Mouse (Mus musculus) MEL-GATA-1-ER (cell line): ENCODE results near the gene Fgfr2.
A peak's percentile ranks its signal among the peaks of the same experiment; 100 is the strongest.
"Not testable (repeated sequence)": the region's sequence is repeated elsewhere in the genome, so short reads cannot be mapped to it uniquely, and the experiment has no call there.

Source experiments
- DNase-seq: peaks from one replicate; pipeline ENCODE4 v3.0.0-alpha.2; 2012; ENCODE audit warnings: low read depth; ENCODE audit errors: extremely low read depth

Gene Fgfr2

DNA sequence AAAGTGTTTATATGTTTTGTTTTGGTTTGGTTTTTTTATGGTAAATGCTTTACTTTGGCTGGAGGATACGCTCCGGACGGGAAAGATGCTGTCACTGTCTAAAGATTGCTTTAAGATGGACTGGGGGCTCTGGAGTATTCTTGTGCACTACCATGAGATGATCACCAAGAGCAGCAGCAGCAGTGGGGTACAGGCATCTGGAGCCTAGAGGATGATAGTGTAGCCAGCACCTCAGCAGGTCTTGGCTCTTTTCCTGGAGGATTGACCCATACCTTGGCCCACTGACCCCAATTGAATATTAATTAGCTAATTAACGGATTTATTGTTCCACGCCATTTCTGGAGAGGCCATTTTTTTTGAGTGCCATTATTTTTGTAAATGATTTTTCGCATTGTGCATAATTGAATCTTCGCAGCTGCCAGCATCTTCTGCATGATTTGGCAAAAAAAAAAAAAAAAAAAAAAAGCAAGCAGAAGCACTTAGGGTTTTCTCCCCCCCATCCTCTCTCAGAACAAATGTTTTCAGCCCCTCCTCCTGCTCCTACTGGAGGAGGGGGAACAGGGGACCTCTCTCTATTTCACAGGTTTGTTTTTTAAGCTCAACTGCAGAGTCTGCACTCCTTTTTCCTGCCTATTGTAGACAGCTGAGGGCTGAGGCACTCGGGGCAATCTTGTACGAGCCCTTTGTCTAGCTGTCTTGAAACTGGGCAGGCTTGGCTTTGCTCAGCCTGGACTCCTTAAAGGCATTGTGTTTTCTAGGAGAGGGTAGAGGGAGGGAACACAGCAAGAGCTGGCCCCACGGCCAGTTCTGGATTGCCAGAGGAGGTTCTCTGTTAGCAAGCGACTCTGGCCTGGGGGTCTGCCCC is 2529.5 kb downstream of the Fgfr2 start:
- not testable (repeated sequence) for DNase-seq

DNA sequence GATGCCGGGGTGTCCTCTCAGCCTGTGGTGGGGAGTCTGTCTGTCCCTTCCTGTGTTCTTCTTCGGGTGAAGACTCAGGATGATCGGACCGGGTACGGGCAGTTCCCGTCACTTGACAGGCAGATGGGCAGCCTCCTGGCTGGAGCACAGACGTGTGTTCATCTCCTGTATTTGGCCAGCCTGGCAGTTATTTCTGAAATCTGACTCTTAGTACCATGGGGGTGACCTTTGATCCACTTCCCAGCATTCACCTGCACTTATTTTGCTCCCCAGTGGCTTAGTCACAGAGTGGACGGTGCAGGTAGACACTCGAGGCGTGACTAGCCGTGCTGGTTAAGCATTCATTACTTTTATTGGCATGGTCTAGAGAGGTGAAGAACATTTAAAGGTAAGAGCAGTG is 2530.2 kb downstream of the Fgfr2 start:
- not testable (repeated sequence) for DNase-seq

DNA sequence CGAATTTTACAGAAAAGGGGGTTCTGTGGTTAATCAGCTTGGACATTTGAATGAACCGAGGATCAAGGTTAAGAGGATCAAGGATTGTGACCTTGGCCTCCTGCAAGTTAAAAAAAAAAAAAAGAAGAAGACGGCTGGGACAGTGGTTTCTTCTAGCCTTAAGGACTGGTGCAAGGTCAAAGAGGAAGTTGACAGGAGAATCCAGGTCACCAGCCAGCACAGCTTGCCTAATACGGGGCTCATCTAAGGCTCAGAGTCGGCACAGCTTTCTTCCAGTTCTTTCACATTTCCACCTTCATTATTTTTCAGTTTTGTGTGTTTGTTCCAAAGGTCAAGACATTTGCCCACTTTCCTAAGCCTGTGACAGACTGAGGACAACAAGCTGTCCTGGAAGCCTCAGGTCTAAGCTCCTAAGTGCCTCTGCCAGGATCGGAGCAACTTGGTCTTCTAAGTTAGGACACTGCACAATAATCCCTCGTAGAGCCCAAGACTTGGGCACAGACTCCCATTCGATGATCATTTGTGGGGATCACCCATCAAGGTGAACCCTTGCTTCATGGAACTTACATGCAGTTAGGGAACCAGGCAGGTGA is 2532.2 kb downstream of the Fgfr2 start:
- DNase-seq = peak; percentile 1

DNA sequence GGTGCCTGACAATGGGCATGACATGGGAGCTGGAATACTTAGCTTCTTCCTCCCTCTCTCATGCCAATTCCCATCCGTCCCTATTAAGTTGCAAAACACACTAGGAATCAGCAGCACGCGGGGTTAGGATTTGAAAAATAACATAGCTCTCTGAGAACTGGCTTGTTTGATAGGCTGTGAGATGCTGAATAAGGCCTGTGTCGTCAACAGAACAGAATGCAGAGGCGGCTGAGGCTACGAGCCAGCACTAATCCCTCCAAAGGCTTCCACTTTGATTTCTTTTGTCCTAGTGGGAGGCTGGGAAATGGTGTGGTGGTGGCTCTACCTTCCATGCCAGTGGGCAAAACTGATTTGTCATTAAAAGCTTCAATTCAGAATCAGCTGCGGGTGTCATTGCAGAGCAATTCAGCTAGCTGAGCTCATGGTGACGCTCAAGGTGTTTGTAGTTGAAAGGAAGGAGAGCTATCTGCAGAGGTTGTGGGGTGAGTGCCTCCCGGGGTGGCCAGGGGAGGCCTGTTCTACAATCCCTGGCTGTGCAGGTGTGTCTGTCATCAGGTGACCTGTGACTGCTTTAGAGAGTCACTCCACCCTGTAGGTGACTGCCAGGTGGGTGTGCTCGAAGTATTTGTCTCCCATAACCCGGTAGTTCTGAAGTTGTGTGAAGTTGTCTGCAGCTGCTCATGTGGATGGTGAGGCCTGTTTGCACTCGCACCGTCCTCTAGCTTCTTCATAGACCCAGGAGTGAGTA is 2532.9 kb downstream of the Fgfr2 start:
- DNase-seq = no peak

DNA sequence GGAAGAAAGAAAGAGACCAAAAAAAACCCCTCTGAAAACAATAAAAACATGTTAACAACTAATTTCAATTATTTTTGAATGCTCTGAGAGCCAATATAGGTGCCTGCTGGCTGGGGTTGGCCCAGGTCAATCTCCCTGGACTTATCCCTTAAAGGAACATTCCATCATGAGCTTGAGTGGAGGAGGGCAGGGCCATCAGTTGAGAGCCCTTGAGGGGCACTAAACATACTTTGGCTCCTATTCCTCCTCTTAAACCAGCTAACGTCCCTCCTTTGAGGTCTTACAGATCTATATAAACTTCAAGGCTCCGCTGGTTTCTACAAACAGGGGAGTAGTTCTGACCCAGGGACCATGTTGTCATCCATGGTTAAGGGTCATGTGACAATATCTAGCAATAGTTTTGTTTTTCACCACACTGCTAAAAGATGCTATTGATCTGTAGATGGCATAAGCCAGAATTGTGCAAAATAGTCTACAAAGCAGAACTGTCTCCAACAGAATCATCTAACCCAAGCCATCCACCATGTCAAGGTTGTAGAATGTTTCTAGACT is 2536.6 kb downstream of the Fgfr2 start:
- no peak for DNase-seq

DNA sequence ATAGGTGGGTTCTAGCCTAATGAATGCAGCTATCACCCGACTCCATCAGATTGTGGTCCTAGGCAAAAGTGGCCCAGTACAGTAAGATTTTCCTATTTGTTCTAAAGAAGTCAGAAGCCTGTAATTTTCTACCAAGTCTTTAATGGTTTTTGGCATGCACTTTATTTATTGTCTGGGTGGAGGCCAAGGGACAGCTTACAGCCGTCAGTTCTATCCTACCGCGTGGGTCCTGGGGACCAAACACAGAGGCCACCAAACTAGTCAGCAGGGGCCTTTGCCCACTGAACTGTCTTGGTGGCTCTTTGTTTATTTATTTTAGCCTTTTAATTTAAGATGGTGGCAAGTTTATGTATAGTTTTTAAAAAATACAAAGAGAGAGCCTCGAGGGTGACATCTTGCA is 2544.5 kb downstream of the Fgfr2 start:
- no peak for DNase-seq

DNA sequence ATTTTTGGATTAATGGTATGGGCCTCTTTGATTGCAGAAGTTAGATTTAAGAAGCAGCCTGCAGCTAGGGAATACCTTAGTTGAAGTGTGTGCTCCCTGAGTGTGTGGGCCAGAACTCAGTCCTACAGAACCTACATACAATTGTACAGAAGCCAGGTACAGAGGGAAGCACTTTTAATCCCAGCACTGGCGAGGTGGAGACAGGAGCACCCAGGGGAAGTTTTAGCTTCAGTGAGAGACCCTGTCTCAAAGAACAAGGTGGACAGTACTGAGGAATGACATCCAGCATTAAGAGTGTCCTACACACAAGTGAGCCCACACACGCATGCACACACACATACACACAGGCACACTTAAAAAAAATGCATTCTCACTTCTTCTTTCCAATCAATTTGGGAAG is 2545.1 kb downstream of the Fgfr2 start:
- DNase-seq = no peak

DNA sequence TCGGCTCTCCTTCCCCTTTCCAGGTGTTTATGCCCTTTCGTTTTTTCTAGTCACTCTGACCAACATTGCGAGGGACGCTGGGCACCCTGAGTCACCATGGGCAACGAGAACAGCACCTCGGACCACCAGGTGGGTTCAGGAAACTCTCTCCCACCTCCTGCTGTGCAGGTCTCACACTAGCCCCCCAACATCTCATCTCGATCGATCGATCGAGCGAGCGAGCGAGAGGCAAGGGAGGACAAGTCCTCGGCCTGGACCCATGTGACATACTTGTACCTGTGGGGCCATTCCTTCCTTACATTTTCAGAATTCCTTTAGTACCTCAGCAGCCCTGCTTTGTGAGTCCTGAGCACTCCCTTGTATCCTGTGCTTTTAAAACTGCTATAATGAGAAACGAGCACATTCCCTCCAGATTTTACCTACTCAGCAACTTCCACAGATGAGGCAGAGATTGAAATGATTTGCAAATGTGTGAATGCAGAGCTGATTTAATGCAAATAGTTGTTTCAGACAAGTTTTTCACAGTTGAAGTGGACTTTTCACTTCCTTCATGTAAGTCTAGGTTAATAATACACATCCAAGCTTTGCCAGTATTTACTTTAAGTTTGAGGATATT is 2545.7 kb downstream of the Fgfr2 start, which contains the start of gene Tacc2:
Gene Tacc2, plus strand, starts transcription at position 51 of the 616 bp plus-strand sequence.
- no peak for DNase-seq

DNA sequence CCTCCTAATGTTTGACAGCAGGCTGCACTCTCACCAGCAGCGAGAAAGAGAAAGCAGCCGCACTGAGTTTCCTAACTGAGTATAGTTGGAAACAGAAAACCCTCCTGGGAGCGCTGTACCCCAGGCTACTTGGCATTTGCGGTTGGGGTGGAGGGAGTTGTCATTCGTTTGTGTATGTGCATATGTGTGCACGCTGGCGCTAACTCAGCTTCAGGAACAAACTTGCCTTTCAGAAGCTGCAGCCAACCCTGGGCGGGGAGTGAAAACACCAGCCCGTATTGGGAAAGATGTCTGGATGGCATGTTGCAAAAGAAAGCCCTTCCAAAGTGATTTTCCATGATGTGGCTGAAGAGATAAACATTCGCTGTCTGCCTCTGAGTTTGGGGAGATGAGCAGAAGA is 2546.2 kb downstream of the Fgfr2 start:
- DNase-seq = no peak

DNA sequence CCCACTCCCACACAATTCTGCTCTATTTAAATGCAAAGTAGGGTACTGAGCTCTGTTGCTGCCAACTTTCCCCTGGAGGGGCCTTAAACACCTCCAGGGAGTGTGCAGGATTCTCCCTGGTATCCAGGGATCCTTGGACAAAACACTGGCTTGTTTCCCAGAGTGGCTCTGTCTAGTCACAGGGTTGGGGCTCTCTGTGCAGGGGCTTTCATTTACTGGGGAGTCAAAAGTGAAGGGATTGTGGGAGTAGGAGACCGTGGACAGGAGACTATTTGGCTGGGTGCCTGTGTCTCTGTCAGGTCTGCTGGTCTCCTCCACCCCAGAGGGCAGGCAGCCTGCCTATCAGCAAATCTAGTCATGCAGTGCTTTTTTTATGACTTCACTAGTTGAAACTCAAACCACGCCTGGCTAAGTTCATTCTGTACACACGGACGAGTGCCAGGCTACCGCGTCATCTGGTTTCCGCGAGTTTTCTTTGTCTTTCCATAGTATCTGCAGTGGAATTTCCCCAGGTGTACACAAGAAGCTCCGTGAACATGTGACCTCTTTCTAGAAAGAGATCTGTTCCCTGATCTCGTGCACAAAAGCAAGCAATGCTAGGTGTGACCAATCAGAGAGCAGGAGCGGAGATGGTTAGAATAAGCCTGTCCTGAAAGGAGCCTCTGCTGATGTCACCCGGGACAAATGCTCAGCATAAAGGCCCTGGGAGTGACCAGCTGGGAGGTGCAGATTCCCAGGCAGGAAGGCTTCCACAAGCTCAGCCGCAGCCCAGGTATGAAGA is 2548.7 kb downstream of the Fgfr2 start:
- no peak for DNase-seq

DNA sequence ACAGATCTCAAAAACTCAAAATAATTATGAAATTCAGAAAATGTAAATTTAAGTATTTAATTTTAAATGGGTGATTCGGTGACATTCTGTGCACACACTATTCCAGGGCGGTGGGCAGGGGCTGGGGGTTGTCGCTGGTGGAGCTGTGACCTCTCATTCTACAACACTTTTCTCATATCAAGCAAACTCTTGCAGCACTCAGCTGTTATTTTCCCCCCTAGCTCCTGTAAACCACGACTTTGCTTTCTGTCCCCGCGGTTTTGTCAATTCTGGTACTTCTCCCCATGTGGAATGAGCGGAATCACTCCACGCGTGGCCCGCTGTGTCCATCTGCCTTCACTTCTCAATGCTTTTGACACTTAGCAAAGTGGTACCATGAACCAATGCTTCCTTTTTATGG is 2549.4 kb downstream of the Fgfr2 start:
- no peak for DNase-seq

DNA sequence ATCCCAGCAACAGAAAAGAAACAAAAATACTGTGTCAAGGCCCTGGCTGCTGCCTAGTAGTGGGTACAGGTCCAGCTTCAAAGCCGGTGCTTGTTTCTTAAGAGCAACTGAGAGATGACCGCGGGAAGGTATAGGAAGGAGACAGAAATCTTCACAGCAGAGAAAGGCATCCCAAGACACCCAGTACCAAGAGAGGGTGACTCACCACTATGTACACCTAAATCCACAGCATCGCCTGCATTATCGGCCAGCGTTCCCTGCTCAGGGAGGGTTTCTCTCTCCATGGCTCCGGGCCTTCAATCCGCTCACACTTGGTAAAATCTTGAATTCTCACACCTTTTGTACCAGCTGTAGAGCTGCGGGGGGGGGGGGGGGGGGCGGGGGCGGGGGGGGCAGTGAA is 2550.3 kb downstream of the Fgfr2 start, which contains the start of gene Nsmce4a:
Gene Nsmce4a, minus strand, starts transcription at position 298 of the 400 bp plus-strand sequence.
- DNase-seq = no peak

DNA sequence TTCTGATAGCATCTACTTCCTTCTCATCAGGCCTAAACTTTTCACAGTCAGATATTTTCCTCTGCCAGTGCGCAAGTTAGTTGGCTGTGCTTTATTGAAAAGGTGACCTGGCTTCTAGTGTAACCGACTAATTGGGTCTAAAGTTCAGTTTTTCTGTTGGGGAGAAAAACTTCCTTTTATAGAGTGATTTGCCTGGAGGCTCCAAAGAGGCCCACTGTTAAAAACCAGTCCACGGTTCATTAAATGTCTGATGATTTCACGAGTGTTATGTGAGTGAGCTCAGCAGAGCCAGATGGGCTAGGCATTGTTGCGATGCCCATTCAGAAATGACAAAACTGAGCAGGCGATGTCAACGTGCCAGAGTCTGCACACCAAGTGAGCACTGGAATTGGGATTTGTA is 2552.7 kb downstream of the Fgfr2 start:
- no peak for DNase-seq

DNA sequence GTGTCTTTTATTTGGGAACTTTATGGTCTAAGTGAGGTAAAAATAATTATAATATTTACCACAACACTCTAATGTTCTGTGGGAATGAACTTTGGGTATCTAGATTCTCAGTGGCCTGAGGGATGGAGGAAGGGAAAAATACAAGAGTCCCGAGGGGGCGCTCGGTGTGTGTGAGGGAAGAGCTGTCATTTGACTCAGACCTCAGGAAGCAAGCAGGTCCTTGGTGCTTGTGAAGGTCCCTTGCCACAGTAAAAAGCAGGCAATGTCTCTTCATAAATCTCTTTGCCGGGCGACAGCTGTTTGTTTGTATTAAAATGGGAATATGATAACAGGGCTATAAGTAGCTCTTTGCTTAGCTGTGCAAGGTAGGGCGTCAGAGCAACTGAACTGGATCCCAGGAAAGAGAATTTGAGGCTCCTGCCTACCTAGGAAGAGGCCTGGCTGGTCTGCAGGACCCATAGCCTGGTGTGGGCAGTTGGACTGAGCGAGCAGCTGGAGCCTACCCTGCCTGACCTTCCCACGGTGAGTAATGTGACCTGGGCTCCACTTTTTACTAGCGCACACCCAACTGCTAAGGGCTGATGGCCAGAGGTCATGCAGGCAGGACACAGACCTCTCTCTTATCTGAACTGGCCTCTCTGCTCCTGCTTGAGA is 2554.2 kb downstream of the Fgfr2 start:
- no peak for DNase-seq

DNA sequence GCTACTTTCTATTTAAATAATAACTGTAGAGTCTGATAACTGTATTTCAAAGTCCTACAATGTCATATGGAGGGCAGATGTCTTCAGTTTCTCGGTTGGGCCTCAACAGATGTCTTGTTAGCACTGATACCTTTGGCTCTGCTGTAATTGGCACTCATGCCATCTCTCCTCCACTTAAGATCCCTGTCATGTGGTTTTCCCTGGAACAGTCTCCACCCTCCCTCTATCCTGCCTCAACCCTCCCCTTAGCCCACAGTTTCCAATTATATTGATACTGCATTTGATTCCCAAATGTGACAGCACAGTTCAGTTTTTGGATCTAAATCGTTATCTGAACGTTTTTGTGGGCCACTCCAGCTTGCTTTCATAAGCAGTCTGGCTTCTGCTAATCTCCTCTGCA is 2558.6 kb downstream of the Fgfr2 start:
- DNase-seq = no peak

DNA sequence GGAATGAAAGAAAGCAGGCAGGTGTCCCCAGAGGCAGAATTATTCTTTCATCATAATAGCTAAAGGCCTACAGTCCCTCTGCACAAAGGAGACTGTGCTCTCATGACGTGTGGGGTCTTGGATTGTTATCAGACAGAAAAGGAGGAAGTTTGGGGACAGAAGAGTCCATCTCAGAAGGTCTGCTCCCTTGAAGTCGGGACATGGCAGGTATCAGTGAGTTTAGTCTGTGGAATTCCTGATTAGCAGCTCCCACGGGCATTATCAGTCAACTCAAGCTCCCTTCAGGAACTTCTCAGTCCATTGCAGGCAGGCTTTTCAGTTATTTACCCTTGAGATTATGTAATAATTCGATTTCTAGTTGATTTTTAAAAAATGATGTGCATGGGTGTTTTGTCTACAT is 2559.3 kb downstream of the Fgfr2 start:
- peak; percentile 24 for DNase-seq

DNA sequence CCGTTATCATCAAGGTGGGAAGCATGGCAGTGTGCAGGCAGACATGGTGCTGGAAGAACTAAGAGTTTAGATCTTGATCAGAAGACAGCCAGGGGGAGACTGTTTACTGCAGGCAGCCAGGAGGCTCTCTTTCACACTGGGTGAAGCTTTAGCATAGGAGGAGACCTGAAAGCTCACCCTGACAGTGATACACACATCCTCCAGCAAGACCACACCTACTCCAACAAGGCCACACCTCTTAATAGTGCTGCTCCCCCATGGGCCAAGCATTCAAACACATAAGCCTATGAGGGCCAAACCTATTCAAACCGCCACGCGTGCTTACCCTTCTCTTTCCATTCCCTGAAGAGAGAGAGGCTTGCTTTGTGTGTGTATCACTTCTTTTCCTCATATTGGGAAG is 2559.9 kb downstream of the Fgfr2 start:
- no peak for DNase-seq

DNA sequence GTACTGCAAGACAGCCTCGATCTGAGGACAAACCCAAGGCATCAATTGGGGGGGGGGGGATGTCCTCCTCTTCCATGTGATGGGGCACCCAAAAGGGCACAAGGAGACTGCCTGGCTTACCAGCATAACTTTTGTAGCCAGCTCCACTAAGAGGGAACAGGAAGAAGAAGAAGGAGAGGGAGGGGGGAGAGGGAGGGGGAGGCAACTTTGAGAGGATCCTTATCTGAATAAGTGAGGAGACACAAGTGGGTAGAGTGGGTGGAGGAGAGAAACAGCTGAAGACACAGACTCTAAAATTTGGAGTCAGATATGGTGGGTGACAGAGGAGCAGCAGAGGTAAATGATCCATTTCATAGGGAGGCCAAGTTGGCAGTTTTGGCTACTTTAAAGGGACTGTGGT is 2562.2 kb downstream of the Fgfr2 start:
- DNase-seq = peak; percentile 27

DNA sequence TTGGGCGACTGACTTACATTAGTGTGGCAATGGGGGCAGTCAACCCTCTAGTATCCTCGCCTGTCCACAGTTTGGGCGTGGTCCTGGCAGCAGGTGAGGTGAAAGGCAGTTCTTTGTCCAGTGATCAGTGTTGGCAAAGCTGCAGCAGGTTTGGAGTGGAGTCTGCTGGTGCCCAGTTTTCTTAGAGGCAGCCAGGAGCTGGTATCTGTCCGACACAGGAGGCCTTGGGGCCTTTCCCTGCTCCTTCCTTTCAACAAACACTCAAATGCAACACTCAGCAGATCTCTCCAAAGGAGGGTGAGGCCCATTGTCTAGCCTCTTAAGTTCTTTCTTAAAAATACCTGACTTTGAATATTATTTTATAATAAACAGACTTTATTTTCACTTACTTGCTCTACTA is 2564.6 kb downstream of the Fgfr2 start:
- DNase-seq = no peak

DNA sequence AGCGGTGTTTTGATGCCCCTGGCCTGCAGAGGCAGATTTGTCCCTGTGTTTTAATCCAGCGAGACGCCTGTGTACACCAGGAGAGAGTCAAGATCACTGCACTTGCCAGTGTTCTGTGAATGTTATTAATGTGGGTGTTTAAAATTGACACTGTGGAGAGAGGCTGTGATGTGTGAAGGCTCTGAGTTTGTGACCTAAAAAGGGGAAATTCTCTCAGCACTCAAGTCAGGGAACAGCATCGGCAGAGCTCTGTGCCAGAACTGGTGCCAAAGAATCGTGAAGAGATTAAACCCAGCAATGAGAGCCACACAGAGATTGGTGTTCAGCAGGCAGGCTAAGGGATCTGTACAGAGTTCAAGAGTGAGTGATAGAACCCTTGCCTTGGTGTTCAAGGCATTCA is 2567.6 kb downstream of the Fgfr2 start:
- DNase-seq = no peak
